ENCODE assay signal across 8 mouse cellular contexts in the genomic region with DNA sequence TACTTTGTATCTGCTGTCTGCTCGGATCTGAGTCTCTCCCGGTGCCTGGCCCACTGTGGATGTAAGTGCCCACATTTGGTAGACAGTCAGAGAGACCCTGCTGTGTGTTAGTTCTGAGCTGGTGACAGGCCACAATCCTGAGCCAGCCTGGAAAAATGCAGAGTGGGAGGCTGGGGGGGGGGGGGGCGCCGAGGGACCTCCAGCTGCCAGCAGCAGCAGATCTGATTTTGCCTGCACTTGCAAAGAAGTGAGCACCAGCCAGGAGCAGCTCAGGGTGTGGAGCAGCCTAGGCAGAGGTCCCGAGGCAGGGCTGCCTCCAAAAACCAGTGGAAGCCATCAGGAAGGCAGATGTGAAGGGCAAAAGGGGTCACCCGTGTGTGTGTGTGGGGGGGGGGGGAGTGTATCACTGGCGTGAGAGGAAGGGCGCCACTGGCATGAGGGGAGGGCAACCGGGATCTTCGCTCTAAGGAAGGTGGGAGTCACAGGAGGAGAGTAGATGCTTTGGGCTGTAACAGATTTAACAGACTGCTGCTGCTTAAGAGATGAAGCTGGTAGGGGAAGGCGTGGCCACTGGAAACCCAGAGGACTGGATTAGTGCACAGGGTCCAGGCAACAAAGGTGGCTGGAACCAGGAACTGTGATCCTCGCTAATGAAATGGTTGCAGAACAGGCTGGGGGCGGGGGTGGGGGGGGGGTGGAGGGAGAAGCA.
DNase-seq lines count a peak whose midpoint lies in the region; ATAC-seq and TF ChIP-seq lines count a peak whose summit lies in the region.

No protein-coding gene starts in this region.

- no peaks in the 10 kb centered on the region for H3K36me3 ChIP-seq in heart, embryonic 10.5 days
- no peaks in the 10 kb centered on the region for H3K36me3 ChIP-seq in liver, embryonic 12.5 days

- no peaks in the 10 kb centered on the region for H3K9me3 ChIP-seq in heart, embryonic 10.5 days
- no peaks in the 10 kb centered on the region for H3K9me3 ChIP-seq in liver, embryonic 12.5 days (replicated peaks)

- 0 out of 2 replicates have a peak, but pooled peaks have one; percentile 7 for TF ChIP-seq POLR2A in embryonic fibroblast, embryonic 13.5 days (IDR thresholded peaks at IDR 0.05; ENCODE audit: low read depth, low read length)

- TF ChIP-seq CTCF in embryonic fibroblast, embryonic 13.5 days (IDR thresholded peaks at IDR 0.05; ENCODE audit: borderline replicate concordance, insufficient read depth, low read length): no peak

- WGBS in heart, embryonic 10.5 days: 12% methylated on average over 13 of the region's 13 CpGs
- 18% methylated on average over 11 of the region's 13 CpGs for WGBS in liver, embryonic 12.5 days (ENCODE audit: insufficient replicate concordance)

- no peak for ATAC-seq in liver, embryonic 12.5 days
- no peak for ATAC-seq in granulocyte monocyte progenitor cell, adult 5-6 weeks (replicated peaks; ENCODE audit: poor library complexity, severe bottlenecking)

- H3K27me3 ChIP-seq in heart, embryonic 10.5 days (ENCODE audit: insufficient read depth, poor library complexity, severe bottlenecking): no peaks in the 10 kb centered on the region
- H3K27me3 ChIP-seq in liver, embryonic 12.5 days (replicated peaks): peaks cover 48% of the 10 kb centered on the region

- peak overlapping the region; percentile 37 for H3K4me2 ChIP-seq in liver, embryonic 12.5 days

- H3K4me1 ChIP-seq in heart, embryonic 10.5 days: peaks cover 50% of the 10 kb centered on the region
- peaks cover 3% of the 10 kb centered on the region; the same call in 1 of the 2 replicates for H3K4me1 ChIP-seq in embryonic fibroblast, embryonic 13.5 days (ENCODE audit: control insufficient read depth, insufficient read depth, low read length)
- H3K4me1 ChIP-seq in liver, embryonic 12.5 days: 0 out of 2 replicates have a peak, but pooled peaks cover 11% of the 10 kb centered on the region

- H3K9ac ChIP-seq in liver, embryonic 12.5 days: no peak overlapping the region

- peak overlapping the region; percentile 48 for H3K4me3 ChIP-seq in heart, embryonic 10.5 days
- H3K4me3 ChIP-seq in embryonic fibroblast, embryonic 13.5 days (ENCODE audit: insufficient read depth, low read length): no peak overlapping the region
- no peak overlapping the region for H3K4me3 ChIP-seq in liver, embryonic 12.5 days

- H3K27ac ChIP-seq in heart, embryonic 10.5 days: peak overlapping the region; percentile 81
- peak overlapping the region; percentile 63 for H3K27ac ChIP-seq in embryonic fibroblast, embryonic 13.5 days (ENCODE audit: insufficient read depth, low read length)
- no peak overlapping the region for H3K27ac ChIP-seq in liver, embryonic 12.5 days

- no peak for DNase-seq in heart, embryonic 10.5 days (ENCODE audit: low spot score)
- DNase-seq in heart, adult 11 months: no peak
- DNase-seq in 3T3-L1 (ENCODE audit: low read depth, low spot score): peak; percentile 91
- DNase-seq in frontal cortex, postnatal 10 days (ENCODE audit: low spot score in 2 of 2): no peak
- DNase-seq in layer of hippocampus, adult 9-10 months (ENCODE audit: low spot score): no peak
